Mouse (Mus musculus): ENCODE measurements around the gene Tmem135.
"Not testable (repeated sequence)": the region's sequence is repeated elsewhere in the genome, so short reads cannot be mapped to it uniquely, and the experiment has no call there.

- not testable (repeated sequence) for TF ChIP-seq ZC3H11A (IDR thresholded peaks at IDR 0.05; ENCODE audit: low read depth, low read length); TAL1 (IDR thresholded peaks at IDR 0.05; ENCODE audit: low read length); CTCF (IDR thresholded peaks at IDR 0.05 in 2 of 3, conservative IDR thresholded peaks at IDR 0.05 in 1 of 3; ENCODE audit: control insufficient read depth in 1 of 3, insufficient read depth in 1 of 3, low read depth in 2 of 3, low read length in 3 of 3, poor library complexity in 1 of 3, severe bottlenecking in 1 of 3); ZMIZ1 (IDR thresholded peaks at IDR 0.05; ENCODE audit: low read depth, low read length); USF2 (IDR thresholded peaks at IDR 0.05; ENCODE audit: borderline replicate concordance in 1 of 2, insufficient read depth in 1 of 2, low read depth in 1 of 2, low read length in 2 of 2); CHD1 (IDR thresholded peaks at IDR 0.05; ENCODE audit: low read depth, low read length); ZNF384 (IDR thresholded peaks at IDR 0.05; ENCODE audit: low read depth, low read length); JUND (IDR thresholded peaks at IDR 0.05; ENCODE audit: low read depth, low read length); POLR2A (IDR thresholded peaks at IDR 0.05; ENCODE audit: control insufficient read depth in 1 of 2, insufficient read depth in 1 of 2, low read depth in 1 of 2, low read length in 2 of 2, poor library complexity in 1 of 2); BHLHE40 (IDR thresholded peaks at IDR 0.05; ENCODE audit: borderline replicate concordance, low read depth, low read length)
- TF ChIP-seq SIN3A (IDR thresholded peaks at IDR 0.05; ENCODE audit: low read length) (0 out of 2 replicates have a peak, but pooled peaks have one; percentile 7), GATA1 (IDR thresholded peaks at IDR 0.05; ENCODE audit: low read depth, low read length) (peak; percentile 53; the same call in 1 of the 2 replicates)
These were observed 133.6 kb downstream of the Tmem135 start for GRCm38 (mm10) chr7:89270438-89270837.
